Mouse (Mus musculus) ES-Bruce4 (cell line): ENCODE measurements around the gene Fam24b. TPM values are rescaled to one million over a fixed set of nuclear protein-coding genes. Genes with fewer than 3 reads are reported as not detected.

Experiments
- H3K27ac ChIP-seq: 2 replicates; pipeline ENCODE4 v1.5.1; 2012; ENCODE audit warnings: low read length, inconsistent platforms; ENCODE audit not compliant: insufficient read depth
- H3K27me3 ChIP-seq: 2 replicates; pipeline ENCODE4 v1.6.1; 2012; ENCODE audit warnings: mild to moderate bottlenecking, low read length, inconsistent platforms; ENCODE audit not compliant: control insufficient read depth, poor library complexity, insufficient read depth, severe bottlenecking
- H3K36me3 ChIP-seq: 2 replicates; pipeline ENCODE4 v1.6.1; 2012; ENCODE audit warnings: inconsistent platforms, mild to moderate bottlenecking, low read length, moderate library complexity; ENCODE audit not compliant: control insufficient read depth, poor library complexity, insufficient read depth, severe bottlenecking
- H3K4me1 ChIP-seq: one replicate; pipeline ENCODE4 v1.8.1; 2011; ENCODE audit warnings: low read length; ENCODE audit not compliant: control insufficient read depth, insufficient read depth
- H3K4me3 ChIP-seq: 2 replicates; pipeline ENCODE4 v1.5.1; 2011; ENCODE audit warnings: low read depth, mild to moderate bottlenecking, low read length
- H3K9ac ChIP-seq: 2 replicates; pipeline ENCODE4 v1.6.1; 2012; ENCODE audit warnings: low read depth, mild to moderate bottlenecking, inconsistent platforms; ENCODE audit not compliant: poor library complexity, severe bottlenecking
- H3K9me3 ChIP-seq: replicated peaks from 2 replicates; pipeline ENCODE4 v1.6.1; 2012; ENCODE audit warnings: mild to moderate bottlenecking, low read length, inconsistent platforms; ENCODE audit not compliant: control insufficient read depth, poor library complexity, insufficient read depth, severe bottlenecking
- CTCF ChIP-seq: IDR thresholded peaks from one replicate; pipeline ENCODE4 v1.8.1; 2011; ENCODE audit warnings: low read depth, low read length
- EP300 ChIP-seq: IDR thresholded peaks from 2 replicates; pipeline ENCODE4 v1.6.1; 2011; ENCODE audit warnings: low read depth, low read length; ENCODE audit not compliant: insufficient read depth
- POLR2A ChIP-seq: IDR thresholded peaks from one replicate; pipeline ENCODE4 v1.8.1; 2011; ENCODE audit warnings: low read length; ENCODE audit not compliant: insufficient read depth
- polyA plus RNA-seq: library from polyadenylated mRNA; stranded (reverse); fragments of >200 nt; gene quantifications from 2 replicates; pipeline ENCODE4 v1.2.4, GENCODE M21; 2011; ENCODE audit warnings: low read depth; ENCODE audit not compliant: missing spikeins, insufficient read depth, insufficient read length

Fam24b gene
- 1.7 TPM in 1 of 2 replicates, not detected in the other for polyA plus RNA-seq

GRCm38 (mm10) chr7:131329416-131329815, at the start of gene Fam24b:
Gene Fam24b, minus strand, starts transcription at chr7:131329516.
- no peak within 1 kb of the TSS for H3K4me3 ChIP-seq
- H3K9me3 ChIP-seq, result no peaks in the 10 kb centered on the region
- H3K36me3 ChIP-seq, result no peaks in the 10 kb centered on the region
- no peaks in the 10 kb centered on the region for H3K27me3 ChIP-seq
- no peak for TF ChIP-seq CTCF
- TF ChIP-seq EP300, result no peak
- no peak for TF ChIP-seq POLR2A
- H3K9ac ChIP-seq, result no peak within 1 kb of the TSS
- no peak within 1 kb of the TSS for H3K27ac ChIP-seq
- no peaks in the 10 kb centered on the region for H3K4me1 ChIP-seq

GRCm38 (mm10) chr7:131371880-131372651, 42.8 kb upstream of the Fam24b start:
- Histone ChIP-seq H3K4me3 (0 out of 2 replicates have a peak overlapping the region, but pooled peaks have one; percentile 5), H3K36me3 (peaks cover 6% of the 10 kb centered on the region), H3K27ac (no peak overlapping the region), H3K4me1 (no peaks in the 10 kb centered on the region), H3K9ac (peak overlapping the region; percentile 88), H3K9me3 (no peaks in the 10 kb centered on the region), H3K27me3 (no peaks in the 10 kb centered on the region; the same call in 1 of the 2 replicates)
- TF ChIP-seq CTCF, result no peak
- TF ChIP-seq POLR2A, result no peak
- TF ChIP-seq EP300, result no peak

- Histone ChIP-seq H3K4me1 (no peaks in the 10 kb centered on the region), H3K9ac (peak overlapping the region; percentile 88), H3K27ac (no peak overlapping the region), H3K36me3 (peaks cover 6% of the 10 kb centered on the region), H3K27me3 (no peaks in the 10 kb centered on the region; the same call in 1 of the 2 replicates), H3K4me3 (peak overlapping the region; percentile 86), H3K9me3 (no peaks in the 10 kb centered on the region)
- TF ChIP-seq POLR2A, result no peak
- TF ChIP-seq EP300, result no peak
- TF ChIP-seq CTCF, result no peak
Measured at GRCm38 (mm10) chr7:131371470-131371860, 42.1 kb upstream of the Fam24b start.

GRCm38 (mm10) chr7:131370648-131371469, 41.5 kb upstream of the Fam24b start, which contains the start of gene Pstk:
Gene Pstk, plus strand, starts transcription at chr7:131371141.
- H3K27ac ChIP-seq, result no peak within 1 kb of the TSS
- H3K4me1 ChIP-seq, result no peaks in the 10 kb centered on the region
- TF ChIP-seq EP300, result no peak
- TF ChIP-seq CTCF, result peak; percentile 79
- peak; percentile 76 for TF ChIP-seq POLR2A
- no peaks in the 10 kb centered on the region; the same call in 1 of the 2 replicates for H3K27me3 ChIP-seq
- H3K9ac ChIP-seq, result peak within 1 kb of the TSS; percentile 88
- H3K4me3 ChIP-seq, result peak within 1 kb of the TSS; percentile 86
- peaks cover 6% of the 10 kb centered on the region for H3K36me3 ChIP-seq
- H3K9me3 ChIP-seq, result no peaks in the 10 kb centered on the region

- Histone ChIP-seq H3K27me3 (no peaks in the 10 kb centered on the region), H3K4me3 (no peak overlapping the region), H3K36me3 (no peaks in the 10 kb centered on the region), H3K4me1 (no peaks in the 10 kb centered on the region), H3K9me3 (no peaks in the 10 kb centered on the region), H3K9ac (no peak overlapping the region), H3K27ac (no peak overlapping the region)
- TF ChIP-seq EP300 (no peak), CTCF (no peak), POLR2A (no peak)
Measured at GRCm38 (mm10) chr7:131364131-131364530, 34.8 kb upstream of the Fam24b start.
